Mouse (Mus musculus): ENCODE measurements around the gene Nr6a1. TPM values are rescaled to one million over a fixed set of nuclear protein-coding genes. Genes with fewer than 3 reads are reported as not detected.
A peak's percentile ranks its signal among the peaks of the same experiment; 100 is the strongest.

Gene Nr6a1
- total RNA-seq, 2 experiments from 2014 or later, result 1.2 to 3.0 TPM

DNA sequence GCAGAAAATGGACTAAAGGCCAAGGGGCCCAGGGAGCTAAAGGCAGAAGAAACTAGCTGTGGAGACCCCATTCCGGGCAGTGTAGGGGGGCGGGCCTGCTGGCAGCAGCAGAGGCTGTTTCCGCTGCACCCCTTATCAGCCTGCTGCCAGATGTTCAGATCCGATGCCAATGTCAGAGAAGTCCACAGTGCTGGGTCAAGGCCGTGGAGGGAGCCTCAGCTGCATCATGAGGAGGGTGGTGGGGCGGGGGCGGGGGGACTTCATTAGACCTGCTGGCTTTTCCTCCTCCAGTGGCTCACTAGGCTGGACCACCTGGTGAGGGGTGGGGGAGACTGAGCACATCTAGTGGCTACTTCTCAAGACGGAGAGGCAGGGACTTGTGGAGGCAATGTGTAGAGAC, 208.8 kb downstream of the Nr6a1 start:
- no peak for DNase-seq (ENCODE audit: low spot score in 2 of 2)

DNA sequence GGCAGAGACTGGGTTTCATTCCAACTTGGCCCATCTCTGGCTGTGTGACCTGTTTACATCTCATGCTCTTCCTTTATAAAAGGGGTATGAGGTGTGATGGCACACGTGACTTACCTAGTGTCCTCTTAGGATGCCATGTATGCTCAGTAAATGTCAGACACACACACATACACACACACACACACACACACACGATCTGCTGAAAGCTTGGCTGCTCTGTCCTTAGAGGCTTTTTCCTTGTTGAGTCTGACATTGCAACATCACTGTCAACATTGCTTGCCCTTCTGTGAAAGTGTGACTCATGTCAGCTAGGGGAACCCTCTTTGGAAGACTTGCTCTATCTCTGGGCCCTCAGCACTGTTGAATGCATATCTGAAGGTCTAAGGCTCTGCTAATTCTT, 210.1 kb downstream of the Nr6a1 start:
- no peak for DNase-seq (ENCODE audit: low spot score in 2 of 2)

DNA sequence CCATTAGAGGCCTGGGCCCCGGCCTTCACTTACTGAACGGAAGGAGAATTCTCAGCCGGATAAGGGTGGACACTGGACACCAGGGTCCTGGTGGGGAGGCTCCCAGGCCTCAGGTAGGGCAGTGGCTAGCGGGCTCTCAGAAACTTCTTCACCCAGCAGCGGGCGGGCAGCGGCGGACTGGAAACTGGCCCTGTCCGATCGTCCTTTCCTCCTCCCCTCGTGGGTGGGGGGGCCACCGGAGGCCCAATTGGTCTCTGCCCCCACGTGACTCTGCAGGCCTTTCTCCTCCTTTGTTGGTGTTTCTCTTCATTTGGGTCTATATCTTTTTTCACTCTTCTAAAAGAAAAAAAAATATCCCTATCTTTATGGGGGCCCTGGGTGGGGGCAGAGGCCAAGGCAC, 213.2 kb downstream of the Nr6a1 start, which contains the start of gene Nr5a1:
TSS of gene Nr5a1 (minus strand) at position 219 of the 400 bp plus-strand sequence.
- peak in 1 of 2 experiments; percentile 5 for DNase-seq (ENCODE audit: low spot score in 2 of 2)

DNA sequence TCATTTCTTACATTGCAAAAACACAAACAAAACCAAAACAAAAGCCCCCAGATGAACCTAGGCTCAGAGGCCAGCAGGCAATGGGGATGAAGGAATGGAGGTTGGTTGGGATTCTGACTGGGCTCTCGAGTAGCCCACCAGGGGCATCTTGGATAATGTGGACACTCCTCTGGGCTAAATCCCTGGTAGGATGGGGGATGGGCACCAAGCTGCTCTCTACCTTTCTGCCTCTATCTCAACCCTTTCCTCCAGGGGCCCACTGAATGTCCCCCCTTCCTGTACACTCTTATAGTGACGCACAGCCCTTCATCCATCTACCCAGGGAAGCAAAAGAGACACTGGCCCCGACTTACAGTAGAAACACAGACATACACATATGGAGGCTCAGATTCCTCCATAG, 213.9 kb downstream of the Nr6a1 start:
- no peak for DNase-seq (ENCODE audit: low spot score in 2 of 2)

DNA sequence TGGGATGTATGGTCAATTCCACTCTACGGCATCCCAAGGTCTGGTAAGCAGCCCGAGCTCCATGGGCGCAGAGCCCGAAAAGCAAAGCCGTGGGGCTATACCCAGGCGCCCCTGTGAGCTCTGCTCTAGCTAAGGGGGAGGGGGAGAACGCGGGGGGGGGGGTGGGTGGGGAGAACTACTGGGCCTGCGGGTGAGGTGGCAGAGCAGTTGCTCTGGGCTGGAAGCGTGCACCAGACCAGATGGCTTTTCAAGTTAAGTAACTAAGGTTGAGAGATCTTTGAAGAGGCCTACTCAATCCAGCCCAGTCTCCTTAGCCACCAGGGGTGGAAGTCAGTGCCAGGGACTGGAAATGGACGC, 214.7 kb downstream of the Nr6a1 start:
- DNase-seq (ENCODE audit: low spot score in 2 of 2), result no peak

DNA sequence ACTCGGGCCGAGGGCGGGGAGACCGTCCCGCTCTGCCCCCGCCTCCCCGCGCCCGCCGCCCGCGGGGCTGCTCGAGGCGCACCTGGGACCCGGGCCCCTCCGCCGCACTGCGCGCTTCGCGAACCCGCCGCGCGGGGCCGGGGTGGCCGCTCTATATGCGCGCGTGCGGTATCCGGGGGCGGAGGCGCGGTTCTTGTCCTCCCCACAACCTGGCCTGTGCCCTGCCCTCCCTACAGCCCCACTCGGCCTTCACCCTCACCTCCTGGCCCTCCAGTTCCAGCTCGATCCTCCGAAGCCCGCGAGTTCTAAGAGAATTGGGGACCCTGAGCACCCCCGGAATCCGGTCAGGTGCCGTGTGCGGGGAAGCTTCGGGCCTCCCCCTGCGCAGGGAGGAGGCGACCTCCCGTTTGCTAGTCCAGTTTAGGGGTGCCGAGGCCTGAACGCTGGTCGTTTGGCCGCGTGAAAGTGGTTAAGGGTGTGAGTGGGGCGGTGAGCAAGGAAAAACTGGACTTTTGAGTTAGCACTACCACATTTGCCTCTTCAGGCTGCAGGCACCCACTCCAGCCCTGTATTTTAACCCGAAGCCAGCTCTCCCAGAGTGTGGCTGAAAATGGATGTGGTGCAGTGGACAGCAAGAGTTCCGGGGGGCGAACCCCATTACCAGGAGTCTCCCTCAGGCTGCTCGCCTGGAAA, 215.3 kb downstream of the Nr6a1 start:
- peak in 1 of 2 experiments; percentile 7 for DNase-seq (ENCODE audit: low spot score in 2 of 2)

DNA sequence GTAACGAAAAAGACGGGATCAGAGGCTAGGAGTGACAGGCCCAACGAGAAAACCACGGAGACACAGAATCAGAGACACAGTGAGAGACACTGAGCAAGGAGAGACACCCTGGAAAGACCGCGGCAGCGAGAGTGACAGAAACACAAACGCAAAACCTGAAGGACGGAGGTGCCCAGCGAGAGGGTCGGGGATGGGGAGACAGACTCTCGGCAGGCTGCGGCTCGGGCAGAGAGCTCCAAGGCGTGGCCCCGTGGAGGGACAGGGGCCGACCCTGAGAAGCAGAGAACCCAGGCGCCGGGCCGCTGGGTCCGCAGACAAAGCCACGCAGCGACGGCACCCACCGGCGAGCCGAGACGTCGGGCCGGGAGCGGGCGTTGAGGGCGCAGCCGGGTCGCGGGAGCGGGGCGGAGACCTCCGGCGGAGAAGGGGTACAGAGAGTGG, 216.0 kb downstream of the Nr6a1 start:
- no peak for DNase-seq (ENCODE audit: low spot score in 2 of 2)

DNA sequence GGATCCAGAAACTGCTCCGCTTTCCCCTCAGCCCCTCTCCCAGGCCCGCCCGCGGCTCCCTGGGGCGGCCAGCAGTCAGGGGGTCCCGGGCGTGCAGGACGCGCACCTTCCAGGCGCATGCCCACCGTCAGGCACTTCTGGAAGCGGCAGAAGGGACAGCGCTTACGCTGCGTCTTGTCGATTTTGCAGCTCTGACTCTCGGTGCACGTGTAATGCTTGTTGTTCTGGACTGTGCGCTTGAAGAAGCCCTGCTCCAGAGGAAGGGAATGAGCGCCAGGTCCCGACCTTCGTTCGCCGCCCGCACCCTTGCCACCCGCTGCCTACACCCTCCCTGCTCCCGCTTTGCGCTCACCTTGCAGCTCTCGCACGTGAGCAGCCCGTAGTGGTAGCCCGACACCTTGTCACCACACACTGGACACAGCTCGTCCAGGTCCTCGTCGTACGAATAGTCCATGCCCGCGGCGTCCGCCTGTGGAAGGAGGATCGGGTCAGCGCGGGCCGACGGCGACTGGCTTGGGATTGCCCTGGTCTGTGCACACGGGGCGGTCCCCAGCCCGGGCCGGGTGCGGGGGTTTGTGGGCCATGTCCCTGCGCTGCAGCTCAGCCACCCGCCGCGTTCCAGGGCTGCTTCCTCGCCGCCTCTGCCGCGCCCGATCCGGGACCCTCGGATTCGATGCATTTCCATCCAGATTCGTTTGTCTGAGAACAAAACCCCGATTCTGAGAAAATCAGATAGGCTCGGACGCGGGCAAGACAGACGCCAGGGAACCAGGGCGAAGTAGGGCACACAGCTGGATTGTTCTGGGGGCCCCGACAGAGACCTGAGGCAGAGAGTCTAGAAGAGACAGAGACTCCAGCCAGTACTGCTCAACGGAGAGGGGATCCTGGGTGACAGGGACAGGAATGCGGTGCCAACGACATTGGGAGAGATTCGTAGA, 216.9 kb downstream of the Nr6a1 start:
- no peak for DNase-seq (ENCODE audit: low spot score in 2 of 2)

DNA sequence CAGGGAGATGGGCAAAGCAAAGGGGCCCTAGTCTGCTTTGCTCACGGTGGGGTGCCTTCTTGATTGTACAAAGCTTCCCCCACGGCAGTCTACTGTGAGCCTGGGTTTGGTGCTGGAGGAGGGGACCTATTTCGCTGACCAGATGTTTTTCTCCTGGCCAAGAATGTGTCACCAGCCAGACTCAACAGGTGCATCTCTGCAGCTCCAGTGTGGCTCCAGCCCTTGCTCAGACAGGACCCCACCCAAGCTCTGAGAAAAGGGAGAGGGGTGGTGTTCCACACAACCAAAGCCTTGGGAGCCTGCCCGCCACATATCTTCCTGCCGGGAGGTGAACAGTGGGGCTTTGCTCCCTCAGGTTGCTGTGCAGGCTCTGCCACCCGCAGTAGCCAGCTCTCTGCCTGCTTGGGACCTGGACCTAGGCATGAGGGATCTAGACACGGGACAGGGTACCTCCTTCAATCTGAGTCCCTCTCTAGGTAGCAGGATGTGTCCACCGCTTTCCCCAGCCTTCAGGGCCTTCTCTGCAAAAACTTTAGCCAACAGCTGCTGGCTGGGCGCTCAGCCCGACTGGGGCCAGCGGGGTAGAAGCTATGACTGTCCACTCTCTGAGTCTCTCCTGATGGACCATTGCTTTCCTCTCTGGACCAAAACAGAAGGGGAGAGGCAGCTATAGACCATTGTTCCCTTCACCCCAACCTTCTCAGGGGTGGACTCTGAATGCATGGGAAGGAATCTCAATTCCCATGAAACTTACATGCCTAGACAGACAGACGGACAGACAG, 218.4 kb downstream of the Nr6a1 start:
- peak in 1 of 2 experiments; percentile 53 for DNase-seq (ENCODE audit: low spot score in 2 of 2)

DNA sequence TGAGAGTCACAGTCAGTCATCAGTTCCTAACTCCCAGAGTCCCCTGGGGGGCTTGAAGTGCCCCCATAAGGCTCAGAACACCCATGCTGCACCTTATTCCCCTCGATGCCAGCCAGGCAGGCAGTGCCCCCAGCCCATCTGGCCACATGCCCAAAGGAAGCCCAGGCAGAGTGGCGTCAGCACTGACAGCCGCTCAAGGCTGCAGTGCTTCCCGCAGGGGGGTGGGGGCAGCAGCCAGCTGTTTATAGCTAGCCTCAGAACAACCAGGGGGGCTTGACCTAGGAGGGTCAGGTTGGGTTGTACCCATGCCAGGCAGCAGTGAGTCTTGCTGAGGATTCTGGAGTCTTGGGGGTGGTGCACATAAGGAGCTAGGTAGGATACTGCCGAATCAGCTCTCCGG, 220.8 kb downstream of the Nr6a1 start:
- DNase-seq (ENCODE audit: low spot score in 2 of 2), result no peak

DNA sequence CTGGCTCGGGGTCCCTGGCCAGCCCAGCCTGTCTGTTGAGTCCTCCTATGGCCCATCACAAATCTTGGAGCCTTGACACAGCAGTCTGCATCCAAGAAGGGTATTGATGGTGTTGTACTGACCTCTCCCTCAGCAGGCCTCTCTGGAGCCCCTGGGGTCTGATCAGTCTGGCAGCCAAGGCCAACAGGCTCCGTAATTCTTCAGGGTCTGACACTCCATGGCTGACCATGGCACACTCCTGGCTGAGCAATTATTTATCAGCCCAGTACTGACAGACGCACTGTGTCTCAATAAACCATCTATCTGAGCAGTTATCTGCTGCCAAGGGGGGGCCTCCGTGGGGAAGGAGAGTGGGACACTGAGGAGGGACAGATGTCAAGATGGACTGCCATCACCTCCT, 222.5 kb downstream of the Nr6a1 start:
- DNase-seq (ENCODE audit: low spot score in 2 of 2), result no peak

DNA sequence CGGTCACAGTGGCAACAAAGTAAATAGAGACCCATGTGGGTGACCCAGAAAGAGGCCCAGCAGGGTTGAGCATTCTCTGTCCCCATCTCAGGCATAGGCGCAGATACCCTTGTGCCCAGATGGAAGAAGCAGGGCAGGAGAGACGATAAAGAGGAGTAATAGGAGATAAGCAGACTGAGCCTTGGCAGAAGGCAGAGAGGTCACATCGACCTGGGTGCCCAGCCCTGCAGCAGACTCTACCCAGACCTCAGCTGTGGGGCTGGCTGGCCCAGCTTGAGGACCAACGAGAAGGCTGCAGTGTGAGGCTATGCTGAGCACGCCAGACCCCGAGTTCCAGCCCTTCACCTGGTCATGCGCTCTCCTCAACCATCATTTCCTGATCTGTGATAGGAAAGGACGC, 223.2 kb downstream of the Nr6a1 start:
- no peak for DNase-seq (ENCODE audit: low spot score in 2 of 2)

DNA sequence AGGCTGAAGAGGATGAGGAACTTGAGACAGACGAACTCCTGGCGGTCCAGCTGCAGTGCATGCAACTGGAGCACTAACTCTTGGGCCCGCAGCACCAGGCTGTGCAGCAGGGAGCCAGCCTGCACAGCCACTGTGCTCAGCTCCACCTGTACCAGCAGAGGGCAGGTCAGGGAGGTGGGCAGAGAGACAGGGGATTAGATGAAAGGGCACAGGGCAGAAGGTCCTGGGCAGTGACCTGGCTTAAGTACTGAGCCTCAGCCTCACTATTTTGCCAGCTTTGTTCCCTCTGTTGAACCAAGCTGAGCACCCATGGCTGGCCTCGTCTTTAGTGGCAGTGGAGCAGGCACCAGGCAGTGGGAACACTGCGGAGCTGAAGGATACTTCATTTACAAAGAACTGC, 227.3 kb downstream of the Nr6a1 start:
- DNase-seq (ENCODE audit: low spot score in 2 of 2), result no peak

DNA sequence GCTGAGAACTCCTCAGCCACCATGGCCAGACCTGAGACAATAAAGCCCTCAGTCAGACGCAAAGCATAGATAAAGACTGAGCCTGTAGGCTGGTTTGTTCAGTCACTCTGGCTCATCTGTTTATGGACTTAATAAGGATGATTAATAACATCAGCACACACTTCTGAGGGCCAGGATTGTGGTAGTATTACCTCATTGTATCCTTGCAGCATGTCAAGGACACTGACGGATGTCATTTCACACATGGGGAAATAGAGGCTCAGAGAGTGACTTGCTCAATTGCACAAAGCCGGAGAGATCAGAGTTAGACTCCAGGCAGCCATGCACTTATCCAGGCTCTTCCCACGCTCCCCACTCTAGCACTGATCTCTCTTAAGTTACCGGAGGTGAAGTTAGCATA, 228.9 kb downstream of the Nr6a1 start:
- no peak for DNase-seq (ENCODE audit: low spot score in 2 of 2)

DNA sequence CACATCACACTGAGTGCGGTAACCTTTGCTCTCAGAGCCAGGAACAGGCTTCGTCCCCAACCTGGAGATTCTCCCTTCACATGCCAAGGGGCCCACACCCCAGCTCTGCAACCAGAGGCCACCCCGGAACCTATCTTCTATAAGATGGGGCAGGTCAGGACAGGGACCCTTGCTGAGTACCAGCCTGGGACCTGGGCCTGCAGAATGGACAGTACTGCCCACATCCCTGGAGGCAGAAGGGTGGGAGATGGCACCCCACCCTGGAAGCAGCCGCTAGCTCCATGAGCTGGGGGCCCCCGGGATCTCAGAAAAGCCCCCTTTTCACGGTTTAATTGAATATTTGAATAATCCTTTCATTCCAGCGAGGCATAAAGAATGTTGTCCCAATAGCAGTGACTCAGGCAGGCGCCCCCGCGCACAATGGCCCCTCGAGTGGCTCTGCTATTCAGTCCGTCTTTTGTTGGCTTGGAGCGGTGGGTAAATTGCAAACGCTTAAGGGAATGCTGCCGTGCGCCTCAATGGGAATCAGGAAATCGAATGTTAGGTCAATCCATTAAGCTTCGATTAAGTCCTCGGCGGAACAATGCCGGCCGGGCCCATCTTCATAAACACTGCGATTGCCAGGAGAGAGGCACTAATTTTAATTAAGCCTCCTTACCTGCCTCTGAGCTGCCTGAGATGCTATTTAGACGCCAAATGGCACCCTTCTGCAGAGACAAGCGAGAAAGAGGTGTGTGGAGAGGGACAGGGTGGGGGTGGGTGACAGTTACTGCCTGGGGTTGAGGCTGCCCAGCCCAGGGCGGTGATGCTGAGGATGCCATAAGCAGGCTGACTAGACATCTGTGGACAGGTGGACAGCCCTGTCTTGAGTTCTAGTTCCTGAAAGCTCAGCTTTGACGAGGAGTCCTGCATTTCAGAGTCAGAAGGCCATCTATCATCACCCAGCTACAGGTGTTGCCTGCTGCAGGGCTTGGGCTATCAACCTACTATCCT, 230.1 kb downstream of the Nr6a1 start:
- DNase-seq (ENCODE audit: low spot score in 2 of 2), result no peak

DNA sequence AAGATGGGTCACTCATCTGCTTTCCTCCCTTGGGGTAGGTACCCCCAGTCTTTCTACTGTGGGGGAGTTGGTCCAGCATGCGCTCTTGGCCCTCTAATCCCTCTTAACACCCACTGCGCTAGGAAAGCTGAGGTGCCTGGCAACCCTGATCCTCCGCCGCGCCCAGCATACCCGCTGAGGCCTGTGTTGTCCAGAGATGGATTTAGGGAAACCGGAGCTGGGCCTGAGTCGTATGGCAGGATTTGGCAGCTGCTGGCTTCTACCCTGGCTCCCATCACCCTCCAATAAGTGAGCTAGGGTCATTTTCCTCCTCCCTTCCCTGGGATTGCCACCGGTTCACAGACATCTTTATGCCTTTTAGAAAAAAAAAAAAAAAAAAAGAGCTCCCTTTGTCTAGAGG, 231.7 kb downstream of the Nr6a1 start:
- DNase-seq (ENCODE audit: low spot score in 2 of 2), result no peak

DNA sequence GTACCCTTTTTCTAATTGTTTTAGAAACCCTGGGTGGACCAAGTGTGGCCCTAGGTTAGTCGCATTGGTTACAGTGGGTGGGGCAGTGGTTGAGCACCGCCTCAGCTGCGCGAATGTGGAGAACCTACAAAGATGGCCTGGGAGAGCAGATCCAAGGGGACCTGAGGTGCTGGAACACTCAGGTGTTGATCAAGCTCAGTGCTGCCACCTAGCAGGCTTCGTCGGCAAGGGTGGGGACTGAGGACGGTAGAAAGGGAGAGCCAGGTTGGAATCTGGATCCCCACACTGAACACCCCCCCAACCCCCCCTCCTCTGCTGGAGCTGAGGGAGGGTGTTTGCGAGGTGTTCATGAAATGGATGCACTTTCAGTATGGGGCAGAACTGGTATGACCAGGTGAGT, 235.9 kb downstream of the Nr6a1 start:
- DNase-seq (ENCODE audit: low spot score in 2 of 2), result no peak

DNA sequence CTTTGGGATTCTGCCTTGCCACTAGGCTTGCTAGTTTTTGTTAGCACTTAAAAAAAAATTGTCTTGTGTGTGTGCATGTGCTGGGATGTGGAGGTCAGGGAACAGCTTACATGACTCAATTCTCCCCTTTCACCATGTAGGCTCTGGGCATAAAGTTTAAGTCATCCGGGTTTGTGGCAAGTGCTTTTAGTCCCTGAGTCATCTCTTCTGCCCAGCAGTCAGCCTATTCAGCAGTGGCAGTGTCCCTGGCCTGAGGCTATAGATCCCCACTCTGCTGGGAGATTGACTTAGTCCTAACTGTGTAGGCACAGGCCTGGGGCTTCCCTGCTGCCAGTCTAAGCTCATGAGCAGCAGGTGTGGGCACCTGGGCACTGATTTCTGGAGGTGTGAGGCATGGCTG, 237.6 kb downstream of the Nr6a1 start:
- no peak for DNase-seq (ENCODE audit: low spot score in 2 of 2)

DNA sequence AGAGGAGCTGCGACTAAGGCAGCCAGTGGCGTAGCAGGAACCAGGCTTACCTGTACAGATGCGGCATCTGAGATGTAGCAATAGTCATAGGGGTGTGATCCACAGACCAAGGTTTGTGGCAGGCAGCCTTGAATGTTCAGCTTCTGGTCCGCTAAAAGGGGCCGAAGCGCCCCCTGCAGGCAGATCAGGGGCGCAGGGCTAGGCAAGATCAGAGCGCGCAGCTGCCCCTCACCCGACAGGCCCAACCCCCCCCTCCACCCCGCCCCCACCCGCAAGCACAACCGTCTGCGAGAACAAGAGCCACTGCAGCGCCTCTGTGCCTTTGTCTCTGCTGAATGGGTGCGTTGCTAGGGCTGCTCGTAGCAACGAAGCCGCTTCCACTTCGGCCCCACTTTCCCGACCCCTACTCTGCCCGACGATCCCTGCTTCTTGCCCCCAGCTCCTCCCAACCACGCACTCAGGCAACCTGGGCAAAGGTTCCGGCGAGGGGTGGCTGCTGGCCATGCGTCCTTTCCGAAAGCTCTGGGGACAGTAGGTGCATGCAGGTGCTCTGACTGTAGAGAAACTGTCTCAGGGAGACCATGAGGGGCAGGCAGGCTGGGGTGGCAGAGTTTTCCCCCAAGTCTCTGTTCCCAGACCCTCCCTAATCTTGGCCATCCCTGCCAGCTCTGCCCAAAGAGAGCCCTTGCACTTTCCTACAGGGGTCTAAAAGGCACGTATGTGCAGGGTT, 238.5 kb downstream of the Nr6a1 start:
- DNase-seq (ENCODE audit: low spot score in 2 of 2), result no peak

DNA sequence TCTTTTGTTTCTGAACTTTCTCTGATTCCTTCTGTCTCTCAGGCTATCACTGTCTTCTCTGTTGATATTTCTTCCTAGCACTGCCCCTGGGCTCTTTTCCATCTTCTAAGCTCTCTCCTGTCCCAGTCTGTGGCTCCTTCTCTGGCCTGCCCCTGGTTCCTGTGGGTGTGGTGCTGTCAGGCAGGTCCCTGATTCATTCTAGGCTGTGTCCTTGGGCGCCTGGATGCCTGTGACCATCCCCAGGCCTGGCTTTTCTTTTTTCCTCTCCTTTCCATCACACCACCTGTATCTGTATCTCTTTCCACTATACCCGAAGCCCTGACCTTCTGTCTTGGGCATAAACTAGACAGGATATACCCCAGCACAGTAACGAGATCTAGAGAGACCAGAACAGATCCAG, 241.7 kb downstream of the Nr6a1 start:
- DNase-seq (ENCODE audit: low spot score in 2 of 2), result no peak
